Mouse (Mus musculus) myocyte (in vitro differentiated cells): ENCODE results near the gene Lgr5.

ENCODE experiments used
- CEBPB ChIP-seq: IDR thresholded peaks from 2 replicates; pipeline ENCODE4 v1.6.1; 2011; ENCODE audit warnings: mild to moderate bottlenecking, moderate library complexity; ENCODE audit not compliant: poor library complexity, insufficient read depth, severe bottlenecking
- E2F4 ChIP-seq: IDR thresholded peaks from one replicate; pipeline ENCODE4 v1.6.1; 2011; ENCODE audit warnings: mild to moderate bottlenecking, control low read depth, moderate library complexity; ENCODE audit not compliant: insufficient read depth
- MAX ChIP-seq: IDR thresholded peaks from one replicate; pipeline ENCODE4 v1.6.1; 2011; ENCODE audit warnings: low read depth, mild to moderate bottlenecking, control low read depth
- MYOG ChIP-seq, 3 experiments: IDR thresholded peaks; one replicate each; pipeline ENCODE4 v1.6.1; 2011; ENCODE audit warnings: control low read depth in 2 of 3, low read depth in 2 of 3, mild to moderate bottlenecking in 2 of 3; ENCODE audit not compliant: insufficient read length in 2 of 3, control insufficient read depth in 1 of 3, insufficient read depth in 1 of 3
- POLR2A ChIP-seq: IDR thresholded peaks from one replicate; pipeline ENCODE4 v1.6.1; 2011; ENCODE audit warnings: low read depth, mild to moderate bottlenecking, control low read depth, moderate library complexity; ENCODE audit not compliant: insufficient read length
- POLR2AphosphoS2 ChIP-seq: IDR thresholded peaks from one replicate; pipeline ENCODE4 v1.6.1; 2011; ENCODE audit warnings: low read depth, control low read depth; ENCODE audit not compliant: insufficient read length
- REST ChIP-seq: IDR thresholded peaks from one replicate; pipeline ENCODE4 v1.6.1; 2011; ENCODE audit warnings: mild to moderate bottlenecking, control low read depth, moderate library complexity; ENCODE audit not compliant: insufficient read depth, insufficient read length
- TCF12 ChIP-seq: IDR thresholded peaks from one replicate; pipeline ENCODE4 v1.6.1; 2011; ENCODE audit warnings: mild to moderate bottlenecking, control low read depth; ENCODE audit not compliant: poor library complexity, insufficient read depth, severe bottlenecking
- TCF3 ChIP-seq: IDR thresholded peaks from one replicate; pipeline ENCODE4 v1.6.1; 2011; ENCODE audit warnings: low read depth, control low read depth; ENCODE audit not compliant: insufficient read length
- USF1 ChIP-seq: IDR thresholded peaks from one replicate; pipeline ENCODE4 v1.6.1; 2011; ENCODE audit warnings: low read depth, mild to moderate bottlenecking, control low read depth, moderate library complexity

GRCm38 (mm10) chr10:115485602-115486001 lies 102.0 kb downstream of the Lgr5 start:
- TF ChIP-seq USF1 (no peak), POLR2A (no peak), MYOG (IDR thresholded peaks at IDR 0.05; ENCODE audit: control insufficient read depth in 1 of 3, insufficient read depth in 1 of 3, insufficient read length in 2 of 3, low read depth in 2 of 3) (no peak), CEBPB (no peak), MAX (no peak), TCF12 (no peak), POLR2AphosphoS2 (no peak), REST (no peak), E2F4 (no peak), TCF3 (no peak)
